Mouse (Mus musculus) ES-E14 (cell line): ENCODE data around the gene Inpp5k. TPM values are rescaled to one million over a fixed set of nuclear protein-coding genes. Genes with fewer than 3 reads are reported as not detected.

ENCODE experiments used
- DNase-seq: peaks from one replicate; pipeline ENCODE4 v3.0.0-alpha.2; 2013; ENCODE audit warnings: low read depth, low spot score
- H3K27ac ChIP-seq: 2 replicates; pipeline ENCODE4 v1.5.1; 2012; ENCODE audit warnings: low read depth, mild to moderate bottlenecking, low read length, moderate library complexity, mixed read lengths; ENCODE audit not compliant: poor library complexity, insufficient read depth, severe bottlenecking
- H3K36me3 ChIP-seq: 2 replicates; pipeline ENCODE4 v1.6.1; 2012; ENCODE audit warnings: mild to moderate bottlenecking, low read length, moderate library complexity, mixed read lengths; ENCODE audit not compliant: control insufficient read depth, poor library complexity, insufficient read depth, severe bottlenecking
- H3K4me1 ChIP-seq, 2 experiments: fragments of 150-350 bp in 1 of 2; sonication (generic) in 1 of 2; 2 replicates each; pipeline ENCODE4 v1.6.1; 2012; ENCODE audit warnings: low read length in 2 of 2, mild to moderate bottlenecking in 1 of 2, mixed read lengths in 1 of 2; ENCODE audit not compliant: control insufficient read depth in 2 of 2, insufficient read depth in 2 of 2, poor library complexity in 1 of 2
- H3K4me3 ChIP-seq, 2 experiments: fragments of 150-350 bp in 1 of 2; sonication (generic) in 1 of 2; 2 replicates each; pipeline ENCODE4 v1.5.1; 2012; ENCODE audit warnings: low read length in 2 of 2, low read depth in 1 of 2, mild to moderate bottlenecking in 1 of 2, mixed read lengths in 1 of 2; ENCODE audit not compliant: insufficient read depth in 1 of 2, poor library complexity in 1 of 2, severe bottlenecking in 1 of 2
- H3K9ac ChIP-seq: 2 replicates; pipeline ENCODE4 v1.6.1; 2012; ENCODE audit warnings: low read depth, mild to moderate bottlenecking, low read length, mixed read lengths; ENCODE audit not compliant: poor library complexity, insufficient read depth, severe bottlenecking
- H3K9me3 ChIP-seq: fragments of 150-350 bp; sonication (generic); 2 replicates; pipeline ENCODE4 v1.6.1; 2012; ENCODE audit warnings: low read depth, mild to moderate bottlenecking, low read length; ENCODE audit not compliant: control insufficient read depth, insufficient read depth
- CHD2 ChIP-seq: IDR thresholded peaks from 2 replicates; pipeline ENCODE4 v1.6.1; 2014; ENCODE audit warnings: mild to moderate bottlenecking, low read depth, low read length, inconsistent platforms
- HCFC1 ChIP-seq: IDR thresholded peaks from 2 replicates; pipeline ENCODE4 v1.6.1; 2012; ENCODE audit warnings: low read length, inconsistent platforms, borderline replicate concordance; ENCODE audit not compliant: insufficient read depth
- MAFK ChIP-seq: IDR thresholded peaks from 2 replicates; pipeline ENCODE4 v1.6.1; 2014; ENCODE audit warnings: mild to moderate bottlenecking, low read depth, low read length, inconsistent platforms; ENCODE audit not compliant: insufficient read depth
- ZC3H11A ChIP-seq: IDR thresholded peaks from 2 replicates; pipeline ENCODE4 v1.6.1; 2012; ENCODE audit warnings: low read depth, mild to moderate bottlenecking, inconsistent platforms, low read length, borderline replicate concordance
- ZNF384 ChIP-seq: IDR thresholded peaks from 2 replicates; pipeline ENCODE4 v1.6.1; 2012; ENCODE audit warnings: low read depth, low read length, inconsistent platforms
- in situ Hi-C, 2 experiments: fragments of 600-800 bp; cut with MboI; formaldehyde crosslinking; loops; one replicate each; pipeline ENCODE4 v1.15.1; 2025; ENCODE audit warnings: low sequenced_read_pairs in 2 of 2, inconsistent platforms in 1 of 2; ENCODE audit not compliant: unreplicated experiment in 2 of 2
- total RNA-seq: library from RNA; depleted of rRNA; stranded (reverse); fragments of 300-350 nt; gene quantifications from 2 replicates; pipeline ENCODE4 v1.2.3, GENCODE M21; 2012; rRNA removed

Inpp5k gene
- 12.2 and 13.8 TPM in 2 replicates for total RNA-seq

DNA sequence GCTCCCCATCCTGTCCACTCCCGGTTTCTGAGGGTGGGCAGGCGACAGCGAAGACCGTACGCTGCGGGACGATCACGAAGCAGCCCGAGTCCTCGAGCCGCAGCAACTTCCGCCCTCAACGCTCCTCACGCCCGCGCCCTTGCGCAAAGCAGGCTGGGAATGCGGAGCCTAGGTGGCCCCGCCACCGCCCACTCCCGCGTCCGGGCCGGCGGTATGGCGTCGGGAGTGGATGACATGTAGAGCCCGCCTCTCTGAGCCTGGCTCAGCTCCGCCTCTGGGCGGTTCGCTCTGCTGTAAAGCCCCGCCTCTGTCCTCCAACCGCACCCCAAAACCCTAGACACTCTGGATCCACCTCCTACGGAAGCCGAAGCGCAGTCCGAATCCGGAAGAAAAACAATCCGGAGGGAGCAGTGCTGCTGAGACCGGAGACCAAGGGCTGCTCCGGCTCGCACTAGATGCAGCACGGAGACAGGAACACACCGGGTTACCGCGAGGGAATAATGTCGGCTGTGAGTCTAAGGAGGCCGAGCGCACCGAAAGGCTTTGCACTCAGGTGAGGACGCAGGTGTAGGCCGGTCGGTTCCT lies at the start of gene Inpp5k:
Gene Inpp5k, plus strand, starts transcription at position 344 of the 585 bp plus-strand sequence.
- Histone ChIP-seq H3K9me3 (no peaks in the 10 kb centered on the region), H3K9ac (peak within 1 kb of the TSS; percentile 82), H3K4me3 (peak within 1 kb of the TSS; percentile 76 to 89), H3K4me1 (peaks cover 0 to 7% of the 10 kb centered on the region in 2 experiments; a peak in 3 of 4 replicates), H3K36me3 (peaks cover 13% of the 10 kb centered on the region), H3K27ac (peak within 1 kb of the TSS; percentile 16; the same call in 1 of the 2 replicates)
- peak; percentile 64; the same call in 1 of the 2 replicates for TF ChIP-seq HCFC1
- TF ChIP-seq ZC3H11A: no peak
- no peak for TF ChIP-seq CHD2
- TF ChIP-seq ZNF384: no peak
- DNase-seq: peak; percentile 96
- in situ Hi-C loops: no loop called here

DNA sequence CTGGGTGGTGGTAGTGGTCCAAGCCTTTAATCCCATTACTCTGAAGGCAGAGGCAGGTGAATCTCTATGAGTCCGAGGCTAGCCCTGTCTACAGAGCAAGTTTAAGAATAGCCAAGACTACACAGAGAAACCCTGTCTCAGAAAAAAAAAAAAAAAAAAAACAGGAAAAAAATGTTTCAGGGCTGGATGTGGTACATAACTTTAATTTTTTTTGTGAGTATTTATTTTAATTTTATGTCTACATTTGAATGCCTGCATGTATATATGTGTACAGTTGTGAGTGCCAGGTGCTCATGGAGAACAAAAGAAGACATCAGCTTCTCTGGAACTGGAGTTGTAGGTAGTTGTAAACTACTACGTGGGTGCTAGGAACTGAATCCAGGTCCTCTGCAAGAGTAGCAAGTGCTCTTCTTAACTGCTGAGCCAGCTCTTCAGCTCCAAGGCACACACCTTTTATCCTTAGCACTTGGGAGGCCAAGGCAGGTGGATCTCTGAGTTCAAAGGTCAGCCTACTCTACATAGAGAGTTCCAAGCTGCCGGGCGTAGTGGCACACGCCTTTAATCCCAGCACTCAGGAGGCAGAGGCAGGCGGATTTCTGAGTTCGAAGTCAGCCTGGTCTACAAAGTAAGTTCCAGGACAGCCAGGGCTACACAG lies 49.2 kb upstream of the Inpp5k start:
- in situ Hi-C loops: no loop called here
- no peaks in the 10 kb centered on the region for H3K36me3 ChIP-seq

GRCm38 (mm10) chr11:75583521-75583920 lies 47.3 kb upstream of the Inpp5k start:
- in situ Hi-C loops: no loop called here
- Histone ChIP-seq H3K9me3 (no peaks in the 10 kb centered on the region), H3K4me3 (no peak overlapping the region), H3K9ac (no peak overlapping the region), H3K36me3 (no peaks in the 10 kb centered on the region), H3K4me1 (peaks cover 0 to under 1% of the 10 kb centered on the region in 2 experiments; a peak in 1 of 4 replicates), H3K27ac (no peak overlapping the region)
- no peak for DNase-seq
- no peak for TF ChIP-seq ZNF384
- TF ChIP-seq MAFK: no peak
- no peak for TF ChIP-seq ZC3H11A
- TF ChIP-seq CHD2: no peak
- no peak for TF ChIP-seq HCFC1

More for the DNA sequence above, 49.2 kb upstream of the Inpp5k start:
- TF ChIP-seq CHD2 (no peak), ZNF384 (peak; percentile 83; the same call in 1 of the 2 replicates), ZC3H11A (no peak), MAFK (peak; percentile 77), HCFC1 (no peak)
- no peak for DNase-seq
- Histone ChIP-seq H3K4me1 (no peaks in the 10 kb centered on the region), H3K9me3 (no peaks in the 10 kb centered on the region), H3K9ac (no peak overlapping the region), H3K4me3 (no peak overlapping the region), H3K27ac (no peak overlapping the region)

- H3K36me3 ChIP-seq: peaks cover 1% of the 10 kb centered on the region; the same call in 1 of the 2 replicates
- no peaks in the 10 kb centered on the region for H3K9me3 ChIP-seq
- no peak overlapping the region for H3K27ac ChIP-seq
- DNase-seq: no peak
- no peak for TF ChIP-seq ZC3H11A
- TF ChIP-seq CHD2: no peak
- TF ChIP-seq ZNF384: no peak
- no peak for TF ChIP-seq HCFC1
- TF ChIP-seq MAFK: no peak
- H3K9ac ChIP-seq: no peak overlapping the region
- in situ Hi-C loops: no loop called here
- H3K4me3 ChIP-seq: no peak overlapping the region
- H3K4me1 ChIP-seq: peaks cover 0 to 10% of the 10 kb centered on the region in 2 experiments; a peak in 2 of 4 replicates
Measured at GRCm38 (mm10) chr11:75585061-75585460, 45.7 kb upstream of the Inpp5k start.
